Mouse (Mus musculus): Measurements from ENCODE around the gene Gm3371. TPM values are rescaled to one million over a fixed set of nuclear protein-coding genes. Genes with fewer than 3 reads are reported as not detected.
"Not testable (repeated sequence)": the region's sequence is repeated elsewhere in the genome, so short reads cannot be mapped to it uniquely, and the experiment has no call there.

The Gm3371 gene
- polyA plus RNA-seq (2012; fragmentation: generic; extraction: Trizol), result not detected

DNA sequence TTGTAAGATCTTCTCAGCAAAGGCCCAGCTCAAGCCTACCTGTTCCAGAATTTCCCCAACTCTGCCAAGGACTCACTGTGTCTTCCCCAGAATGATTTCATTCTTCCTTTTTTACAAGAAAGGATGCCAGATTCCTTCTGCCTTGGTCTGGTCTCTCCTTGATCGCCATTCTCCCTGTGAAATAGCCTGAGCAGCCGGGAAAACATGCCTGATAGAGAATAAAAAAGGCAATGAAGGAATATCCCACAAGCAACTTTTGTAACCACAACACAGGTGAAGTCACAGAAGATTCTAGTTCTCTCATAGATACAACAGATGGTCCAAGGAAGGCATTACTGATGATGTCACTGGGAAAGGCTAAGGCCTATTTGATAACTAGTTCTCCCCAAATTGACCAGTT lies at the start of gene Gm3371:
TSS of gene Gm3371 (minus strand) at position 101 of the 400 bp plus-strand sequence.
- H3K4me3 ChIP-seq; H3K27me3 ChIP-seq (ENCODE audit: control insufficient read depth, insufficient read depth, insufficient read length); H3ac ChIP-seq (ENCODE audit: control insufficient read depth, insufficient read length); H3K36me3 ChIP-seq (ENCODE audit: control insufficient read depth, insufficient read depth); H3K4me2 ChIP-seq (ENCODE audit: low read depth); H3K79me2 ChIP-seq (ENCODE audit: control insufficient read depth, insufficient read depth): not testable (repeated sequence)

DNA sequence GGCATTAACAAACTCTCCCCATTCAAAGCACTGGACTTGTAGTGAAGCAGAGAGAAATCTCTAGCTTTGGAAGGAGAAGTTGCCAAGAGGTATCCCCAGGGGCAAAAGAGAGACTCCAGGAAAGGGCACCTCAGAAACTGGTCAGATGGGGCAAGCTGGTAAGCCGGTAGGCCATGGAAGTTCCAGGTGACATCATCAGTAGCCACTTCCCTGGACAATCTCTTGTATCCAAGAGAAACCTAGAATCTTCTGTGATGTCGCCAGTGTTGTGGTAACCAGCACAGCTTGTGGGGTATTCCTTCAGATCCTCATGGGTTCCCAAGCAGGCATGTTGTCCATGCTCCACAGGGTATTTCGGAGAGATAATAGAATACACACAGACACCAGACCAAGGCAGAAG lies 22.8 kb upstream of the Gm3371 start, which contains the start of gene Gm8232:
TSS of gene Gm8232 (plus strand) at position 301 of the 400 bp plus-strand sequence.
- not testable (repeated sequence) for H3K79me2 ChIP-seq (ENCODE audit: control insufficient read depth, insufficient read depth); H3K4me2 ChIP-seq (ENCODE audit: low read depth); H3K4me3 ChIP-seq; H3K36me3 ChIP-seq (ENCODE audit: control insufficient read depth, insufficient read depth); H3K27me3 ChIP-seq (ENCODE audit: control insufficient read depth, insufficient read depth, insufficient read length); H3ac ChIP-seq (ENCODE audit: control insufficient read depth, insufficient read length)

DNA sequence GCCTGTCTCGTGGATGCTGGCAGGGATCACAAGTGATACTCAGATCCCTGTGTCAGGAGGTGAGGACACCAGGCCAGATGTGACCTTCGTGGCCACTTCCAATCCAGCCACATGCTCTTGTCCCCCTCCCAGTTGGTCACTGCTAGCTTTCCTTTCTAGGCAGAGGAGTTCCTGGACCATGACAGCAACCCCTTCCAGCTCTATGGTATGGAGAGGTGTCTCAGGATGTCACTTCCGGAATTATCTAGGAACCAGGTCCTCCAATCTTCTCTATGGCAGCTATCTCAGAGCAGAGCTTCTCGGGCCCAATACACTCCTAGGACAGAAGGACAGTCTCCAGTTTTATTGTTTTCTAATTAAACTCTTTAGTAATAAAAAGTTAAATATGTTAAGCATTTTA lies 26.3 kb downstream of the Gm3371 start:
- not testable (repeated sequence) for H3K4me3 ChIP-seq; H3K27me3 ChIP-seq (ENCODE audit: control insufficient read depth, insufficient read depth, insufficient read length); H3K36me3 ChIP-seq (ENCODE audit: control insufficient read depth, insufficient read depth); H3ac ChIP-seq (ENCODE audit: control insufficient read depth, insufficient read length); H3K79me2 ChIP-seq (ENCODE audit: control insufficient read depth, insufficient read depth); H3K4me2 ChIP-seq (ENCODE audit: low read depth)

DNA sequence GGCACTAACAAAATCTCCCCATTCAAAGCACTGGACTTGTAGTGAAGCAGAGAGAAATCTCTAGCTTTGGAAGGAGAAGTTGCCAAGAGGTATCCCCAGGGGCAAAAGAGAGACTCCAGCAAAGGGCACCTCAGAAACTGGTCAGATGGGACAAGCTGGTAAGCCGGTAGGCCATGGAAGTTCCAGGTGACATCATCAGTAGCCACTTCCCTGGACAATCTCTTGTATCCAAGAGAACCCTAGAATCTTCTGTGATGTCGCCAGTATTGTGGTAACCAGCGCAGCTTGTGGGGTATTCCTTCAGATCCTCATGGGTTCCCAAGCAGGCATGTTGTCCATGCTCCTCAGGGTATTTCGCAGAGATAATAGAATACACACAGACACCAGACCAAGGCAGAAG lies 45.4 kb downstream of the Gm3371 start, which contains the start of gene Gm8229:
TSS of gene Gm8229 (plus strand) at position 301 of the 400 bp plus-strand sequence.
- H3ac ChIP-seq (ENCODE audit: control insufficient read depth, insufficient read length); H3K4me3 ChIP-seq; H3K36me3 ChIP-seq (ENCODE audit: control insufficient read depth, insufficient read depth); H3K4me2 ChIP-seq (ENCODE audit: low read depth); H3K27me3 ChIP-seq (ENCODE audit: control insufficient read depth, insufficient read depth, insufficient read length); H3K79me2 ChIP-seq (ENCODE audit: control insufficient read depth, insufficient read depth): not testable (repeated sequence)

DNA sequence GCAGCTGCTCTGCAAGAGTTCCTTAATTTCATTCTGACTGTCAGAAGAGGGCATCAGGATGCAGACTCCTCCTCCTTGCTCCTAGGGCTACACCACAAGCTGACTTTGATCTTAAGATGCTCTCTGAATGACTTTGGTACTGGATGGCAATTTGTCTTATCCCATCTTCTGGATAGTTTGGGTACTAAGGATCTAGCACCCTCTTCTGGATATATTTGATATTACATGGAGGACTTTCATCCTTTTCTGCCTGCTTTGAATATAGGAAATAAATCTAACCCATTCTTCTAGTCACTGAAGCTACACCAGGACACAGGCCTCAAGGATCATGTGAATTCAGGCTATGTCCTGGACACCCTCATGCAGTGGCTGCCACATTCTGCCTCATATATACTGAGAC lies 48.2 kb downstream of the Gm3371 start:
- H3K27me3 ChIP-seq (ENCODE audit: control insufficient read depth, insufficient read depth, insufficient read length); H3K79me2 ChIP-seq (ENCODE audit: control insufficient read depth, insufficient read depth); H3K4me2 ChIP-seq (ENCODE audit: low read depth); H3K36me3 ChIP-seq (ENCODE audit: control insufficient read depth, insufficient read depth); H3ac ChIP-seq (ENCODE audit: control insufficient read depth, insufficient read length); H3K4me3 ChIP-seq: not testable (repeated sequence)

DNA sequence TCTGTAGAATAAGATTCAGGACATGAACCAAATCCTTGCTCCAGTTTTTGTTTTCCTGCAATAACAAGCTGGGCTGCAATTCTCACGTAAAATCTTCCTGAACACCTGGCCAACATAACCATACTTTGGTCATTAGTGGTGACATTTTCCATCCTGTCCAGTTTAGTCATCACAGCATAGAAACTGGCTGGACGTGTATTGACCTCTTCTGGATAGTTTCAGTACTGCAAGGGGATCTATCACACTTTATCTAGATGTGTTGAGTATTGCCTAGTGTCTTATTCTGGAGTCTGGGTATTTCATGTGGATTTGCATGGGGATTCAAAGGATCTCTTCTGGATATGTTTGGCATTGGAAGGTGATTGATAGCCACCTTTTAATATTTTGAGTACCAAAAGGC lies 49.1 kb downstream of the Gm3371 start:
- H3K4me3 ChIP-seq; H3K79me2 ChIP-seq (ENCODE audit: control insufficient read depth, insufficient read depth); H3ac ChIP-seq (ENCODE audit: control insufficient read depth, insufficient read length); H3K4me2 ChIP-seq (ENCODE audit: low read depth); H3K27me3 ChIP-seq (ENCODE audit: control insufficient read depth, insufficient read depth, insufficient read length); H3K36me3 ChIP-seq (ENCODE audit: control insufficient read depth, insufficient read depth): not testable (repeated sequence)

Other genes with a start within 250 kb of the Gm3371 start
- gene Gm8212, start 213.0 kb downstream of the Gm3371 start, polyA plus RNA-seq (2012; fragmentation: generic; extraction: Trizol), result not detected
- gene 4930503E14Rik, start 197.4 kb downstream of the Gm3371 start, polyA plus RNA-seq (2012; fragmentation: generic; extraction: Trizol), result not detected
- gene Gm8220, start 125.1 kb downstream of the Gm3371 start, polyA plus RNA-seq (2012; fragmentation: generic; extraction: Trizol), result not detected
- not detected for gene Gm5930, start 72.1 kb downstream of the Gm3371 start, polyA plus RNA-seq (2012; fragmentation: generic; extraction: Trizol)
- not detected for gene Gm8229, start 45.3 kb downstream of the Gm3371 start, polyA plus RNA-seq (2012; fragmentation: generic; extraction: Trizol)
- not detected for gene Gm8232, start 22.9 kb upstream of the Gm3371 start, polyA plus RNA-seq (2012; fragmentation: generic; extraction: Trizol)
- not detected for gene BC061237, start 81.8 kb upstream of the Gm3371 start, polyA plus RNA-seq (2012; fragmentation: generic; extraction: Trizol)
- gene Gm17093, start 107.6 kb upstream of the Gm3371 start, polyA plus RNA-seq (2012; fragmentation: generic; extraction: Trizol), result not detected
- gene Gm8247, start 172.5 kb upstream of the Gm3371 start, polyA plus RNA-seq (2012; fragmentation: generic; extraction: Trizol), result not detected
- gene Gm5624, start 217.2 kb upstream of the Gm3371 start, polyA plus RNA-seq (2012; fragmentation: generic; extraction: Trizol), result 0.43 TPM

Measured in myocyte (in vitro differentiated cells).